Mouse (Mus musculus): ENCODE data around the gene Lsg1. TPM values are rescaled to one million over a fixed set of nuclear protein-coding genes. Genes with fewer than 3 reads are reported as not detected.

The Lsg1 gene
- polyA plus RNA-seq, 1 experiment from 2014 or later, result 67.3 TPM

DNA sequence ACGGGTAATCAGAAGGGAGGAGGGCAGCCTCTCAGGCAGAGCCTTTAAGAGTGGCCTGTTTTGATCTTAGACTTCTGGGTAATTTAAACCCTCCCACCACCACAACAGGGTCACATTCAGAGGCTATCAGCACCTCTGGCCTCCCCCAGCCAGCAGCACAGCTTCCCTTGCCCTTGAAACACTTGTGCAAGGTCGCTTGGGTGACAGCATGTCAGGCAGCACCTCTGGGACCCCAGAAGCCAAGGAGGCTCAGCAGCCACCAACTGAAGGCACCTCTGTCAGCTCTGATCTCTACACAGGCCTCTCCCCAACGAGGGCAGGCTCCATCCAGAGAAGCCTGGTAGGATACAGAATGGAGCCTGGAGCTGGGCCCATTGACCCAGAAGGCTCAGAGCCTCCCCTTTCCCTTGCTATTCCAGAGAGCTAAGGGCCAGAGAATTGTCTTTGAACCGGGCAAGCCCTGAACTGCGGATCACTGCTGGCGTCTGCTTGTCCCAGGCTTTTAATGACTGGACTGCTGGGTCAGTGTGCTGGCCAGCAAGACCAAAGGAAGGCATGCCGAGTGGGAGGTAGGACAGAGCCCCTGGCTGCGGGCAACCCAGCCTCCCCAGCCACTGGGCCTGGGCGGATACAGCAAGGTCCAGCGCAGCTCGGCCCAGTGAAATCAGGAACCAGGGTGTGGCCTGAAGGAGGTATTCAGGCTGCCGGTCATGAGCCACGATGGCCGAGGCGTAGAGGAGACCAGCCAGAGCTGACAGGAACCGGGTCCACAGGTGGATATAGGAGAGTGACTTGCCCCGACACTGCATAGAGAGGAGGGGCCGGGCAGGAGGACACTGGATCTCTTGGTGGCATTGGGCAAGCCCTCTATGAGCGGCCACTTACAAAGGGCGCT lies 47.0 kb downstream of the Lsg1 start:
- no peaks in the 10 kb centered on the region for H3K27me3 ChIP-seq (ENCODE audit: insufficient read depth, low read length)
- TF ChIP-seq CTCF (IDR thresholded peaks at IDR 0.05; ENCODE audit: low read depth), result no peak
- no peak overlapping the region for H3K27ac ChIP-seq (ENCODE audit: low read depth)
- H3K4me2 ChIP-seq, result peak overlapping the region; percentile 18; the same call in 1 of the 2 replicates
- H3K9ac ChIP-seq, result no peak overlapping the region
- DNase-seq (no peak), ATAC-seq (ENCODE audit: insufficient read depth) (no peak)
- peaks cover 14% of the 10 kb centered on the region; the same call in 1 of the 2 replicates for H3K36me3 ChIP-seq (ENCODE audit: insufficient read depth)
- no peak overlapping the region for H3K4me3 ChIP-seq (ENCODE audit: low read depth, low read length)
- 0 out of 2 replicates have a peak, but pooled peaks cover 2% of the 10 kb centered on the region for H3K4me1 ChIP-seq (ENCODE audit: insufficient read depth)
- no peaks in the 10 kb centered on the region for H3K9me3 ChIP-seq (ENCODE audit: low read depth, low read length)
- WGBS, result 66% methylated on average over 20 of the region's 20 CpGs

DNA sequence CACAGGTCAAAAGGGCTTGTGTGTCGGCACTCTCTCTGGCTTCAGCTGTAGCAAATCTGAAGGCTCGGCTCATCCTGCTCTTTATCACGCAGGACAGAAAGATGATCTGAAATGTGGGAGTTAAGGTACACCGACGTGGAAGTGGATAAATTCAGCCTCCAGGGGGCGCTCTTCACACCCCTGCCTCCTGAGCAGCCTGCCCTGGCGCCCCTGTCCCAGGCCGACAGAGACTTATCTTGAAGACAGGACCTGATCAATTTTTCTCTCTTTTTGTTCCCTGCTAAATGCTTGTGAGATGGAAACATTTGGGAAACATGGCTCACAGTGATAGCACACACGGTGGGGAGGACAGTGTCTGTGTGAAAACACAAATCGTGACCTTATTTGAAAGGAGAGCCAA lies 48.0 kb downstream of the Lsg1 start:
- no peak overlapping the region for H3K9ac ChIP-seq
- H3K27ac ChIP-seq (ENCODE audit: low read depth), result no peak overlapping the region
- DNase-seq (peak; percentile 75), ATAC-seq (ENCODE audit: insufficient read depth) (0 out of 2 replicates have a peak, but pooled peaks have one; percentile 36)
- H3K9me3 ChIP-seq (ENCODE audit: low read depth, low read length), result no peaks in the 10 kb centered on the region
- peaks cover 14% of the 10 kb centered on the region; the same call in 1 of the 2 replicates for H3K36me3 ChIP-seq (ENCODE audit: insufficient read depth)
- 27% methylated on average over 10 of the region's 10 CpGs for WGBS
- H3K4me3 ChIP-seq (ENCODE audit: low read depth, low read length), result no peak overlapping the region
- TF ChIP-seq CTCF (IDR thresholded peaks at IDR 0.05; ENCODE audit: low read depth), result peak; percentile 83
- H3K4me2 ChIP-seq, result no peak overlapping the region
- H3K27me3 ChIP-seq (ENCODE audit: insufficient read depth, low read length), result no peaks in the 10 kb centered on the region
- H3K4me1 ChIP-seq (ENCODE audit: insufficient read depth), result 0 out of 2 replicates have a peak, but pooled peaks cover 2% of the 10 kb centered on the region

DNA sequence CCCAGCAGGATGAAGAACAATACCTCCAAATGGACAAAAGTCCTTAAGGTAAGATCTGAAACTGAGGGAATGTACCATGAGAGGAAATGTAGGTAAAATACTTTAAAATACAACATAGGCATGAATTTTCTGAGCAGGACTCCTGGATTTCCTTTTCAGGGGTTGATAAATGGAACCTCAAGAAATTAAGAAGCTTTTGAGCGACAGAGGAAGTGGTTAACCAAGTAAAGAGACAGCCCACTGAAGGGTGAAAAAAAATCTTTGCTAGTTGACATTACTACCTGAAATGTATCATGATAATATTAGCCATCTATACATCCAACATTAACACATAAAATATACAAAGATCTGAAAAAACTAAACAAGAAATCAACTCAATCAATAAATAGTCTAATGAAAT lies 52.3 kb downstream of the Lsg1 start:
- DNase-seq (no peak), ATAC-seq (ENCODE audit: insufficient read depth) (no peak)
- 80% methylated on average over 1 of the region's 1 CpGs for WGBS
- no peak for TF ChIP-seq CTCF (IDR thresholded peaks at IDR 0.05; ENCODE audit: low read depth)
- no peaks in the 10 kb centered on the region for H3K27me3 ChIP-seq (ENCODE audit: insufficient read depth, low read length)
- no peaks in the 10 kb centered on the region for H3K36me3 ChIP-seq (ENCODE audit: insufficient read depth)
- H3K9ac ChIP-seq, result no peak overlapping the region
- no peak overlapping the region for H3K4me3 ChIP-seq (ENCODE audit: low read depth, low read length)
- H3K9me3 ChIP-seq (ENCODE audit: low read depth, low read length), result no peaks in the 10 kb centered on the region
- H3K4me1 ChIP-seq (ENCODE audit: insufficient read depth), result 0 out of 2 replicates have a peak, but pooled peaks cover 2% of the 10 kb centered on the region
- H3K27ac ChIP-seq (ENCODE audit: low read depth), result no peak overlapping the region
- no peak overlapping the region for H3K4me2 ChIP-seq

- Histone ChIP-seq H3K9me3 (ENCODE audit: low read depth, low read length) (no peaks in the 10 kb centered on the region), H3K9ac (no peak overlapping the region), H3K4me3 (ENCODE audit: low read depth, low read length) (no peak overlapping the region), H3K4me2 (no peak overlapping the region), H3K27me3 (ENCODE audit: insufficient read depth, low read length) (no peaks in the 10 kb centered on the region), H3K4me1 (ENCODE audit: insufficient read depth) (0 out of 2 replicates have a peak, but pooled peaks cover 2% of the 10 kb centered on the region), H3K27ac (ENCODE audit: low read depth) (no peak overlapping the region), H3K36me3 (ENCODE audit: insufficient read depth) (0 out of 2 replicates have a peak, but pooled peaks cover 3% of the 10 kb centered on the region)
- ATAC-seq (ENCODE audit: insufficient read depth) (no peak), DNase-seq (no peak)
- no peak for TF ChIP-seq CTCF (IDR thresholded peaks at IDR 0.05; ENCODE audit: low read depth)
- 54% methylated on average over 4 of the region's 4 CpGs for WGBS
Observed at GRCm38 (mm10) chr16:30533592-30533991, 53.8 kb downstream of the Lsg1 start.

DNA sequence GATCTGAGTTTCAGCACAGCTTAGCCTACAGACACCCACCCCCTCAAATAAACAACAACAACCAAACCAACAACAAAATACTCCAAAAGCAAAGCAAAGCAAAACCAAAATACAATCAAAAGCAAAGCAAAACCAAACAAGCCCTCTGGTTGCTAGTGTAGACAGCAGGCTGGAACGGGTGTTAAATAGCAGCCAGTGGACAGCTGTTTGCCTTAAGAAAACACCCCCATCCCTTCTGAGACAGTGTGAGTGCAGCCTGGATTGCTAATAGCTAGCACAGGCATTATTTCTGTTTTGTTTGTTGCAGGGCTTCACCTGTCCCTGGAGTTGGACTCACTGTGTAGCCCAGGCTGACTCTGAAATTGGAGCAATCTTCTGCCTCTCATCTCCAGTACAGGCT lies 54.5 kb downstream of the Lsg1 start:
- no peak for TF ChIP-seq CTCF (IDR thresholded peaks at IDR 0.05; ENCODE audit: low read depth)
- H3K4me1 ChIP-seq (ENCODE audit: insufficient read depth), result 0 out of 2 replicates have a peak, but pooled peaks cover 2% of the 10 kb centered on the region
- no peaks in the 10 kb centered on the region for H3K27me3 ChIP-seq (ENCODE audit: insufficient read depth, low read length)
- H3K36me3 ChIP-seq (ENCODE audit: insufficient read depth), result peaks cover 5% of the 10 kb centered on the region; the same call in 1 of the 2 replicates
- DNase-seq, result peak; percentile 50
- H3K4me3 ChIP-seq (ENCODE audit: low read depth, low read length), result no peak overlapping the region
- no peaks in the 10 kb centered on the region for H3K9me3 ChIP-seq (ENCODE audit: low read depth, low read length)
- no peak overlapping the region for H3K27ac ChIP-seq (ENCODE audit: low read depth)
- no peak for ATAC-seq (ENCODE audit: insufficient read depth)
- H3K9ac ChIP-seq, result no peak overlapping the region
- H3K4me2 ChIP-seq, result no peak overlapping the region
- 41% methylated on average over 1 of the region's 1 CpGs for WGBS

- H3K4me1 ChIP-seq (ENCODE audit: insufficient read depth), result 0 out of 2 replicates have a peak, but pooled peaks cover 2% of the 10 kb centered on the region
- H3K4me3 ChIP-seq (ENCODE audit: low read depth, low read length), result no peak overlapping the region
- no peak overlapping the region for H3K9ac ChIP-seq
- DNase-seq (peak; percentile 70), ATAC-seq (ENCODE audit: insufficient read depth) (peak; percentile 23; the same call in 1 of the 2 replicates)
- H3K27me3 ChIP-seq (ENCODE audit: insufficient read depth, low read length), result no peaks in the 10 kb centered on the region
- TF ChIP-seq CTCF (IDR thresholded peaks at IDR 0.05; ENCODE audit: low read depth), result peak; percentile 92
- no peaks in the 10 kb centered on the region for H3K9me3 ChIP-seq (ENCODE audit: low read depth, low read length)
- WGBS, result 25% methylated on average over 20 of the region's 20 CpGs
- H3K36me3 ChIP-seq (ENCODE audit: insufficient read depth), result peaks cover 7% of the 10 kb centered on the region; the same call in 1 of the 2 replicates
- H3K27ac ChIP-seq (ENCODE audit: low read depth), result no peak overlapping the region
- H3K4me2 ChIP-seq, result no peak overlapping the region
Observed at GRCm38 (mm10) chr16:30531761-30532406, 55.5 kb downstream of the Lsg1 start.

- TF ChIP-seq CTCF (IDR thresholded peaks at IDR 0.05; ENCODE audit: low read depth), result peak; percentile 58
- peak; percentile 71 for DNase-seq
- no peaks in the 10 kb centered on the region for H3K27me3 ChIP-seq (ENCODE audit: insufficient read depth, low read length)
Observed at GRCm38 (mm10) chr16:30530815-30531214, 56.6 kb downstream of the Lsg1 start.

More at GRCm38 (mm10) chr16:30530815-30531214, 56.6 kb downstream of the Lsg1 start:
- no peak overlapping the region for H3K27ac ChIP-seq (ENCODE audit: low read depth)
- peaks cover 7% of the 10 kb centered on the region; the same call in 1 of the 2 replicates for H3K36me3 ChIP-seq (ENCODE audit: insufficient read depth)
- ATAC-seq (ENCODE audit: insufficient read depth), result no peak
- whole genome bisulfite sequencing, result 49% methylated on average over 4 of the region's 4 CpGs
- no peak overlapping the region for H3K4me3 ChIP-seq (ENCODE audit: low read depth, low read length)
- H3K4me1 ChIP-seq (ENCODE audit: insufficient read depth), result 0 out of 2 replicates have a peak, but pooled peaks cover under 1% of the 10 kb centered on the region
- no peaks in the 10 kb centered on the region for H3K9me3 ChIP-seq (ENCODE audit: low read depth, low read length)
- H3K9ac ChIP-seq, result no peak overlapping the region
- no peak overlapping the region for H3K4me2 ChIP-seq

Data from lung, embryonic 14.5 days (tissue).